In genomic region chr5:65937011-65937726, GRCm38 (mm10) we compare ENCODE assay signal across 14 mouse cellular contexts. TPM values are rescaled to one million over a fixed set of nuclear protein-coding genes. Genes with fewer than 3 reads are reported as not detected.
DNase-seq lines count a peak whose midpoint lies in the region; ATAC-seq and TF ChIP-seq lines count a peak whose summit lies in the region.
"Had no signal": no experiment of that assay in that cellular context is flagged by ENCODE, and none has a peak within 500 bp of the region (broad histone marks: within the 10 kb centered on the region; RNA-seq: fewer than 3 reads in every experiment).

No protein-coding gene starts in this region.

- ATAC-seq in heart, embryonic 14.5 days (ENCODE audit: insufficient number of reproducible peaks, insufficient read depth, low FRiP score, low read depth) = no peak
- no peak for ATAC-seq in erythroblast, adult 5-6 weeks (replicated peaks; ENCODE audit: low FRiP score, poor library complexity, severe bottlenecking)
- no peak for ATAC-seq in midbrain, postnatal 0 days (ENCODE audit: low FRiP score)
- no peak for ATAC-seq in forebrain, embryonic 13.5 days

- WGBS in heart, embryonic 14.5 days = 37% methylated on average over 11 of the region's 11 CpGs
- 76% methylated on average over 11 of the region's 11 CpGs for WGBS in midbrain, postnatal 0 days
- WGBS in forebrain, embryonic 13.5 days = 74% methylated on average over 11 of the region's 11 CpGs

- no peaks in the 10 kb centered on the region for H3K27me3 ChIP-seq in heart, embryonic 14.5 days (ENCODE audit: control insufficient read depth, insufficient read depth, low read length)
- H3K27me3 ChIP-seq in midbrain, postnatal 0 days (ENCODE audit: insufficient read depth, low read length) = no peaks in the 10 kb centered on the region
- no peaks in the 10 kb centered on the region for H3K27me3 ChIP-seq in forebrain, embryonic 13.5 days
- H3K27me3 ChIP-seq: kidney, embryonic 15.5 days had no signal

- H3K36me3 ChIP-seq in heart, embryonic 14.5 days (ENCODE audit: control insufficient read depth, insufficient read depth, low read length) = no peaks in the 10 kb centered on the region
- H3K36me3 ChIP-seq in midbrain, postnatal 0 days (ENCODE audit: insufficient read depth, low read length) = no peaks in the 10 kb centered on the region
- H3K36me3 ChIP-seq in forebrain, embryonic 13.5 days (ENCODE audit: poor library complexity, severe bottlenecking) = no peaks in the 10 kb centered on the region
- H3K36me3 ChIP-seq: kidney, embryonic 15.5 days had no signal

- no peak overlapping the region for H3K4me3 ChIP-seq in heart, embryonic 14.5 days (ENCODE audit: control insufficient read depth in 1 of 2, insufficient read depth in 1 of 2, low read depth in 1 of 2, low read length in 2 of 2)
- H3K4me3 ChIP-seq in midbrain, postnatal 0 days (ENCODE audit: low read depth, low read length) = no peak overlapping the region
- no peak overlapping the region for H3K4me3 ChIP-seq in forebrain, embryonic 13.5 days
- H3K4me3 ChIP-seq: erythroblast, embryonic 14.5 days; kidney, embryonic 15.5 days had no signal

- H3K9me3 ChIP-seq in heart, embryonic 14.5 days (ENCODE audit: control insufficient read depth, low read length) = no peaks in the 10 kb centered on the region
- no peaks in the 10 kb centered on the region for H3K9me3 ChIP-seq in midbrain, postnatal 0 days (ENCODE audit: low read length)
- no peaks in the 10 kb centered on the region for H3K9me3 ChIP-seq in forebrain, embryonic 13.5 days (replicated peaks)
- H3K9me3 ChIP-seq: kidney, embryonic 15.5 days had no signal

- H3K4me2 ChIP-seq in heart, embryonic 14.5 days (ENCODE audit: low read length) = 0 out of 2 replicates have a peak overlapping the region, but pooled peaks have one; percentile 7
- H3K4me2 ChIP-seq in midbrain, postnatal 0 days (ENCODE audit: low read depth, low read length, poor library complexity, severe bottlenecking) = no peak overlapping the region
- no peak overlapping the region for H3K4me2 ChIP-seq in forebrain, embryonic 13.5 days
- H3K4me2 ChIP-seq: kidney, embryonic 15.5 days; lung, embryonic 14.5 days; midbrain, embryonic 11.5 days had no signal

- H3K27ac ChIP-seq in heart, embryonic 14.5 days (replicated peaks in 1 of 2; ENCODE audit: control insufficient read depth in 1 of 2, insufficient read depth in 1 of 2, low read depth in 2 of 2, low read length in 2 of 2) = peak overlapping the region in 1 of 2 experiments; percentile 8; a peak in 1 of 4 replicates
- H3K27ac ChIP-seq in midbrain, postnatal 0 days (ENCODE audit: low read depth, low read length) = no peak overlapping the region
- no peak overlapping the region for H3K27ac ChIP-seq in forebrain, embryonic 13.5 days
- H3K27ac ChIP-seq: kidney, embryonic 15.5 days had no signal

- no peak for DNase-seq in heart, adult 18-20 months
- peak; percentile 90 for DNase-seq in Muller cell, postnatal 12 days (ENCODE audit: inconsistent ontology term)
- DNase-seq in gastrocnemius, postnatal 10 days = peak; percentile 18
- DNase-seq in naive thymus-derived CD4-positive, alpha-beta T cell, adult 2 months (ENCODE audit: low read depth) = peak; percentile 39
- no peak for DNase-seq in midbrain, postnatal 0 days (ENCODE audit: low spot score)

- no peak overlapping the region for H3K9ac ChIP-seq in heart, embryonic 14.5 days (ENCODE audit: low read length)
- H3K9ac ChIP-seq in midbrain, postnatal 0 days (replicated peaks; ENCODE audit: low read length, poor library complexity, severe bottlenecking) = no peak overlapping the region
- H3K9ac ChIP-seq in forebrain, embryonic 13.5 days = no peak overlapping the region
- H3K9ac ChIP-seq: kidney, embryonic 15.5 days; lung, embryonic 14.5 days had no signal

- peaks cover 2 to 8% of the 10 kb centered on the region in 2 experiments; a peak in 2 of 4 replicates for H3K4me1 ChIP-seq in heart, embryonic 14.5 days (ENCODE audit: control insufficient read depth in 2 of 2, insufficient read depth in 2 of 2, low read length in 2 of 2)
- no peaks in the 10 kb centered on the region for H3K4me1 ChIP-seq in midbrain, postnatal 0 days (ENCODE audit: insufficient read depth, low read length)
- H3K4me1 ChIP-seq in forebrain, embryonic 13.5 days = no peaks in the 10 kb centered on the region

- TF ChIP-seq CTCF in midbrain, postnatal 0 days (IDR thresholded peaks at IDR 0.05) = no peak

RNA-seq across cellular contexts. Expression of gene Chrna9, which starts 2.4 kb away (rescaled TPM):
- polyA plus RNA-seq in heart, embryonic 14.5 days (2014; fragmentation: Nextera tagmentation; extraction: Ambion mirVana) = not detected in 2 replicates
- not detected for total RNA-seq in heart, adult 18-20 months (2021)
- total RNA-seq in gastrocnemius, postnatal 10 days (2021) = 10 to 100 TPM in 1 of 2 experiments, 1 to 10 TPM in 1; 7.2 to 16.1 TPM
- total RNA-seq in erythroblast, adult 5-6 weeks (2015; ENCODE audit: low replicate concordance) = not detected in 2 replicates
- not detected in 2 replicates for total RNA-seq in erythroblast, adult 5-6 weeks (2017; ENCODE audit: low replicate concordance)
- not detected in 2 replicates for total RNA-seq in midbrain, postnatal 0 days (2014; rRNA removed)
- not detected in 2 replicates for polyA plus RNA-seq in midbrain, postnatal 0 days (2015; fragmentation: Nextera tagmentation; extraction: Ambion mirVana)
- polyA plus RNA-seq in forebrain, embryonic 13.5 days (2015; fragmentation: Nextera tagmentation; extraction: Ambion mirVana) = not detected in 2 replicates
- total RNA-seq: layer of hippocampus, adult 8-10 months; left cerebral cortex, postnatal 36 days had no signal
- polyA plus RNA-seq: erythroblast, embryonic 14.5 days; lung, embryonic 14.5 days; midbrain, embryonic 11.5 days had no signal

Comparison
In these comparisons a context has a peak if more than half of its experiments do, and no peak if none do; other contexts are left out.
1. DNase-seq: peak in Muller cell, postnatal 12 days (single experiment), gastrocnemius, postnatal 10 days (single experiment) and naive thymus-derived CD4-positive, alpha-beta T cell, adult 2 months (single experiment); none in heart, adult 18-20 months (0 of 2) and midbrain, postnatal 0 days (single experiment).